Mouse (Mus musculus) retina, adult 2 months (tissue): ENCODE measurements around the gene Ap3s2.

Source experiments
- DNase-seq: peaks from one replicate; pipeline ENCODE4 v3.0.0-alpha.2; 2012; ENCODE audit warnings: low read depth, low spot score

The Ap3s2 gene

GRCm38 (mm10) chr7:79890436-79891221, 29.8 kb downstream of the Ap3s2 start:
- DNase-seq: no peak

GRCm38 (mm10) chr7:79888603-79889002, 31.8 kb downstream of the Ap3s2 start:
- DNase-seq: no peak

GRCm38 (mm10) chr7:79883613-79884334, 36.7 kb downstream of the Ap3s2 start:
- DNase-seq: no peak

- no peak for DNase-seq
These were observed 38.5 kb downstream of the Ap3s2 start for GRCm38 (mm10) chr7:79881901-79882300.

GRCm38 (mm10) chr7:79880998-79881397, 39.5 kb downstream of the Ap3s2 start:
- DNase-seq: no peak

- DNase-seq: no peak
These were observed 40.4 kb downstream of the Ap3s2 start for GRCm38 (mm10) chr7:79880033-79880432.

- no peak for DNase-seq
These were observed 41.9 kb downstream of the Ap3s2 start for GRCm38 (mm10) chr7:79878455-79879025.

GRCm38 (mm10) chr7:79873407-79873806, 47.0 kb downstream of the Ap3s2 start:
- DNase-seq: no peak

- no peak for DNase-seq
These were observed 48.6 kb downstream of the Ap3s2 start for GRCm38 (mm10) chr7:79871797-79872345.

- DNase-seq: no peak
These were observed 51.3 kb downstream of the Ap3s2 start for GRCm38 (mm10) chr7:79869072-79869719.

- no peak for DNase-seq
These were observed 52.0 kb downstream of the Ap3s2 start for GRCm38 (mm10) chr7:79868475-79868874.

GRCm38 (mm10) chr7:79867861-79868260, 52.6 kb downstream of the Ap3s2 start:
- DNase-seq: no peak

- DNase-seq: no peak
These were observed 54.0 kb downstream of the Ap3s2 start for GRCm38 (mm10) chr7:79866294-79867000.

- DNase-seq: no peak
These were observed 58.7 kb downstream of the Ap3s2 start for GRCm38 (mm10) chr7:79861794-79862193.

GRCm38 (mm10) chr7:79860811-79861210, 59.6 kb downstream of the Ap3s2 start, which contains the start of gene Anpep:
Gene Anpep, minus strand, starts transcription at chr7:79861059.
- DNase-seq: no peak

- DNase-seq: no peak
These were observed 61.4 kb downstream of the Ap3s2 start for GRCm38 (mm10) chr7:79858956-79859630.

GRCm38 (mm10) chr7:79858202-79858934, 62.1 kb downstream of the Ap3s2 start:
- DNase-seq: no peak

GRCm38 (mm10) chr7:79856305-79856704, 64.1 kb downstream of the Ap3s2 start:
- DNase-seq: no peak
